Mouse (Mus musculus) CH12.LX (cell line): ENCODE measurements around the gene Tmem200c.

Experiments used
- CTCF ChIP-seq, 2 experiments: IDR thresholded peaks in 1 of 2; conservative IDR thresholded peaks in 1 of 2; 2 replicates each; pipeline ENCODE4 v1.5.1; 2011 to 2012; ENCODE audit warnings: low read depth in 2 of 2, low read length in 2 of 2, improper control_type of control experiment in 1 of 2, inconsistent platforms in 1 of 2, mild to moderate bottlenecking in 1 of 2, moderate library complexity in 1 of 2
- EP300 ChIP-seq: IDR thresholded peaks from 2 replicates; pipeline ENCODE4 v1.6.1; 2011; ENCODE audit warnings: low read length, improper control_type of control experiment
- MAFK ChIP-seq: IDR thresholded peaks from 2 replicates; pipeline ENCODE4 v1.6.1; 2011; ENCODE audit warnings: low read length, improper control_type of control experiment; ENCODE audit not compliant: insufficient replicate concordance
- MAZ ChIP-seq: IDR thresholded peaks from 2 replicates; pipeline ENCODE4 v1.6.1; 2012; ENCODE audit warnings: low read depth, mild to moderate bottlenecking, inconsistent platforms, low read length, improper control_type of control experiment, moderate library complexity
- MXI1 ChIP-seq: IDR thresholded peaks from 2 replicates; pipeline ENCODE4 v1.6.1; 2011; ENCODE audit warnings: mild to moderate bottlenecking, low read depth, low read length, improper control_type of control experiment
- NRF1 ChIP-seq: IDR thresholded peaks from 2 replicates; pipeline ENCODE4 v1.6.1; 2014; ENCODE audit warnings: low read depth, mild to moderate bottlenecking, inconsistent platforms, low read length, improper control_type of control experiment, moderate library complexity
- POLR2A ChIP-seq: IDR thresholded peaks from 2 replicates; pipeline ENCODE4 v1.6.1; 2011; ENCODE audit warnings: low read depth, mild to moderate bottlenecking, improper control_type of control experiment, low read length
- POLR2AphosphoS2 ChIP-seq: IDR thresholded peaks from 2 replicates; pipeline ENCODE4 v1.6.1; 2011; ENCODE audit warnings: low read depth, low read length, improper control_type of control experiment
- RAD21 ChIP-seq: IDR thresholded peaks from 2 replicates; pipeline ENCODE4 v1.6.1; 2011; ENCODE audit warnings: low read depth, mild to moderate bottlenecking, low read length, improper control_type of control experiment, moderate library complexity
- SIN3A ChIP-seq: IDR thresholded peaks from 2 replicates; pipeline ENCODE4 v1.6.1; 2012; ENCODE audit warnings: low read length, improper control_type of control experiment, inconsistent platforms
- TBP ChIP-seq: conservative IDR thresholded peaks from 2 replicates; pipeline ENCODE4 v1.6.1; 2011; ENCODE audit warnings: low read depth, low read length, improper control_type of control experiment
- ZKSCAN1 ChIP-seq: IDR thresholded peaks from 2 replicates; pipeline ENCODE4 v1.6.1; 2012; ENCODE audit warnings: low read depth, inconsistent platforms, low read length, improper control_type of control experiment, borderline replicate concordance
- ZNF384 ChIP-seq: IDR thresholded peaks from 2 replicates; pipeline ENCODE4 v1.6.1; 2012; ENCODE audit warnings: low read depth, low read length, improper control_type of control experiment, inconsistent platforms

- no peak for TF ChIP-seq POLR2A
- TF ChIP-seq MXI1: no peak
- TF ChIP-seq NRF1: no peak
- TF ChIP-seq CTCF (conservative IDR thresholded peaks at IDR 0.05 in 1 of 2, IDR thresholded peaks at IDR 0.05 in 1 of 2; ENCODE audit: low read depth in 2 of 2, low read length in 2 of 2): no peak
- no peak for TF ChIP-seq POLR2AphosphoS2
- no peak for TF ChIP-seq MAZ
- no peak for TF ChIP-seq EP300
- no peak for TF ChIP-seq ZKSCAN1
- no peak for TF ChIP-seq MAFK
- no peak for TF ChIP-seq RAD21
- no peak for TF ChIP-seq ZNF384
- no peak for TF ChIP-seq TBP
- TF ChIP-seq SIN3A: no peak
Observed at GRCm38 (mm10) chr17:68881725-68882524, 55.5 kb downstream of the Tmem200c start.
